Mouse (Mus musculus): ENCODE results near the gene Epb41l2. TPM values are rescaled to one million over a fixed set of nuclear protein-coding genes. Genes with fewer than 3 reads are reported as not detected.

The Epb41l2 gene
- total RNA-seq, 2 experiments from 2014 or later, result 53.9 to 60.5 TPM

GRCm38 (mm10) chr10:25531335-25531734, 171.7 kb downstream of the Epb41l2 start:
- intact Hi-C loops (cut with DNase I), result no loop called here
- DNase-seq (ENCODE audit: low spot score), result no peak

- no peak for DNase-seq (ENCODE audit: low spot score)
- intact Hi-C loops (cut with DNase I), result no loop called here
These were observed 173.5 kb downstream of the Epb41l2 start for GRCm38 (mm10) chr10:25533105-25533504.

DNA sequence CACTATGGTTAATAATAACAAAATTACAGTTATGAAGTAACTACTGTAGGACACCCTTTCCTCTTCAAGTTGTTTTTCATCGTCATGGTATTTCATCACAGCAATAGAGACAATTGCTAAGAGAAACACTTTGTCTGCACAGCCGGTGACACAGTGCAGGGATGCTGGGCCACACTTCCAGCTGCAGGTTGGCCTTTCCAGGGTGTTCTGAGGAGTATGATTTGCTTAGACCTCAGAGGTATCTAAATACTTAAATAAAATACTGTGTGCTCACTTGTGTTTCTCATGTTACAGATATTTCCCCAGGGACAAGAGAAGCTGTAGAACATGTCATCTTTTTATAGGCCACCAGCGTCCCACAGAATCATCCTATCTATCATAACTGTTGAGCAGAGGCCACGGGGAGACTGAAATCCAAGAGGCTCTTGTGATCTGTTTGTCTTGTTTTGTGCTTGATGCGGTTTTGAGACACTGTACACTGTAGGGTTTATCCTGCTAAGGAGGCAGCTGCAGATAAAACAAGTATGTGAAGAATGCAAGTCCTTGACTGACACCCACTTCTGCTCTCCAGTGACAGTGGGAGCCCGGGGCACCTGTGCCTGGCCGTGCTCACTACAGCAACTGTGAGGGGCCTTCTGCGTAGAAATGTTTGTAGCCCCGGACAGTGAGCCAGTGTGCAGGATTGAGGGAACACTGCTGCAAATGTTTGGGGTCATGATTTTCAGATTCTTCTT, 174.1 kb downstream of the Epb41l2 start:
- intact Hi-C loops (cut with DNase I), result no loop called here

DNA sequence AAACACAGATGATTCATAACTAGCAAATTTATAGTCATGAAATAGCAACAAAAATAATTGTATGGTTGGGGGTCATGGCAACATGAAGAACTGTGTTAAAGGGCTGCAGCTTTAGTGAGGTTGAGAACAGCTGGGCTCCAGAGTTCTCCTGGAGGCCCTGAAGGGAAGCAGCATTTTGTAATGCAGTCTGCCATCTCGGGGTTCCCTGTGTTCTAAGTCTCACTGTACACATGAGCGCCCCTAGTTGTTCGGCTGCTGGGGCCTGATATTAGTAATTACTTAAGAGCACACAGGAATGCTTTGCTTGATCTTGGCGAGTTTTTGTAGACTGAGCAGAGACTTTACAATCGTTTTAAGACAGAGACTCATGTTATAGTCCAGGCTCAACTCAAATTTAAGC, 174.9 kb downstream of the Epb41l2 start:
- intact Hi-C loops (cut with DNase I), result no loop called here
- DNase-seq (ENCODE audit: low spot score), result no peak

More for the DNA sequence above, 174.1 kb downstream of the Epb41l2 start:
- DNase-seq (ENCODE audit: low spot score), result no peak

GRCm38 (mm10) chr10:25535891-25536331, 176.3 kb downstream of the Epb41l2 start, which contains the start of gene Smlr1:
Gene Smlr1 (minus strand): TSS chr10:25536267.
- no peak for DNase-seq (ENCODE audit: low spot score)
- intact Hi-C loops (cut with DNase I), result loop anchor here (5.0 kb wide), 1 partner anchor 141 kb away; no protein-coding TSS in a partner anchor

DNA sequence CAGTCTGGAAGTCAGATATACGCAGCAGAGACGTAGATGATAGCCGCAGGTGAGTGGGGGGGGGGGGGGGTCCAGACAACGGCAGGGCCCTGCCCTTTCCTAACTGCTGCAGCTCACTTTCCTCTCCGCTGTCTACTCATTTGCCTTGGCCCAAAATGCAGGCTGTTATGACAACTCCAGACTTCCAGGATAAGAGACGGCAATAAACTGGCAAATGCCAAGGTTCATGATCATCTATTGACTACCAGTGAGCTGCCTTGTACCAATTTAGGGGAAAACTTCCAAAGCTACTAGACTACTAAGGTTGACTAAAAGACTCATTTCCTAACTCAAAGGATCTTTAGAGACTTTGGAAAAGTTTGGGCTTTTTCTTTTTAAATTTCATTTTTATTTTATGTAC, 177.0 kb downstream of the Epb41l2 start:
- intact Hi-C loops (cut with DNase I), result loop anchor here (5.0 kb wide), 1 partner anchor 141 kb away; no protein-coding TSS in a partner anchor
- no peak for DNase-seq (ENCODE audit: low spot score)

GRCm38 (mm10) chr10:25538738-25539137, 179.1 kb downstream of the Epb41l2 start:
- intact Hi-C loops (cut with DNase I), result loop anchor here (5.0 kb wide), 1 partner anchor 139 kb away; no protein-coding TSS in a partner anchor
- DNase-seq (ENCODE audit: low spot score), result no peak

DNA sequence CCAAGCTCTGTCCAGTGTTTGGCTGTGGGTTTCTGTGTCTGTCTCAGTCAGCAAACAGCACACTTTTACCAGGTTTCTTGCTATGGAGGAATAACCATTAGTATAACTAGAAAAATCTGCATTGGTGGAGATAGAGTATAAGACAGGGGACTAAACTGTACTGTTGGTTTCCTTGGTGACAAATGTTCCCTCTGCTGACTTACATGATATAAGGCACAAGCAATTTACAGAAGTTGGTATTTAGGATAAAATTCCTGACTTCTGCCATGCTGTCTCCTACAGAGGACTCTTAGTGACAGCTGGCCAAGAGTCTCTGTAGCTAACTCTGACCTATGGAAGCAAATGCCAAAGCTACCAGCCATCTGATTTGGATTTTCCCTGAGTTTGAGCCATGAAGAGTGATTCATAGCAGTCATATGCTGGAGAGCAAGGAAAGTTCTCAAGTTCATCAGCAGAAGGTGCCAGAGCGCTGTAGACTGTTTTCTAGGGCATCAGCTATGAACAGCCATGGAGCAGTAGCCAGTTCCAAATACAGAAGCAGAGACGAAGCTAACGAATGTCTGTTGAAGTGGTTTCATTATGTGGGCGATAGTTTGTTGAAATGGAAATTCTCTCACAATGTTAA, 179.7 kb downstream of the Epb41l2 start:
- intact Hi-C loops (cut with DNase I), result loop anchor here (5.0 kb wide), 1 partner anchor 138 kb away; no protein-coding TSS in a partner anchor

GRCm38 (mm10) chr10:25539771-25540168, 180.2 kb downstream of the Epb41l2 start:
- intact Hi-C loops (cut with DNase I), result loop anchor here (5.0 kb wide), 2 partner anchors 138 to 598 kb away; no protein-coding TSS in a partner anchor
- no peak for DNase-seq (ENCODE audit: low spot score)

More for the DNA sequence above, 179.7 kb downstream of the Epb41l2 start:
- no peak for DNase-seq (ENCODE audit: low spot score)

DNA sequence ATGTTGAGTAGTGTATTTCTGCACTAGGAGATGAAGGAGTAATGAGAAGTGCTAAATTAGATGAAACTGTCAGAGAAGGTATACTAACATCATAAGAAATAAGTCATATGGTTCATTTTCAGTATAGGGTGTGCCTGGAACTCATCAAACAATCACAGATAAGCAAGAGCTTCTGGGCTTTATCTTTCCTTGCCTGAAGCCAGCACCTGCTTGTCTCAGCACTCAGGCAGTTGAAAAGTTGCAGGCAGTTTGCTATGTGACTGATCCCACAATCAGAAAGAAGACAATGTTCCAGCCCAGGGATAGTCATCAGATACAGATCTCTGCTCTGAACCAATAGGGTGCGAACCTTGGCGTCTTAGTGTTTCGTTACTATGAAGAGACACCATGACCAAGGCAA, 181.5 kb downstream of the Epb41l2 start:
- intact Hi-C loops (cut with DNase I), result loop anchor here (5.0 kb wide), 1 partner anchor 596 kb away; no protein-coding TSS in a partner anchor
- DNase-seq (ENCODE audit: low spot score), result no peak

DNA sequence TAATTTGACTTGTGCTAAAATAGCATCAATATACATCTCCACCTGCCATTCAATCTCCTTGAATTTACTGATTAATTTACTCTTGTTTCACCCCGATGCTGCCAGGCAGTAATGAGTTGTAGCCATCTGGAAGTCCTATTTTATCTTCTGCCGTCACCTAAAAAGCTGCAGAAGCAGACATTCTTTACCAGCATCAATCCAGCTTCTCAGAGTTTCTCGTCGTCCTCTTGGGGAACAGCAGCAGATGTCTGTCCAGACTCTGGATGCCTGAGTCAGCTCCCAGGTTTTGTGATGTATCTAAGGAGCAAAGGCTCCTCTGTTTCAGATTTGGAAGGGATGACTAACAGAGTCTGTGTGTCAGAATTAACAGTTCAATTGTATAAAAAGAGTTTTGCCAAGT, 193.3 kb downstream of the Epb41l2 start:
- DNase-seq (ENCODE audit: low spot score), result no peak
- intact Hi-C loops (cut with DNase I), result no loop called here

GRCm38 (mm10) chr10:25571319-25572240, 212.0 kb downstream of the Epb41l2 start:
- intact Hi-C loops (cut with DNase I), result no loop called here

More at GRCm38 (mm10) chr10:25571319-25572240, 212.0 kb downstream of the Epb41l2 start:
- DNase-seq (ENCODE audit: low spot score), result no peak

Other genes with a start within 250 kb of the Epb41l2 start
- gene Akap7, start 51.9 kb upstream of the Epb41l2 start, total RNA-seq (2021), result 10 to 100 TPM; 52.6 to 58.2 TPM
- gene Smlr1, start 176.5 kb downstream of the Epb41l2 start, total RNA-seq (2021), result not detected

Measured in heart, postnatal 25 days (tissue).